Mouse (Mus musculus): Measurements from ENCODE around the gene Vps4b.

- TF ChIP-seq CTCF (IDR thresholded peaks at IDR 0.05; ENCODE audit: low read depth): no peak
- no peak for TF ChIP-seq EP300 (IDR thresholded peaks at IDR 0.05; ENCODE audit: low read depth)
Measured at GRCm38 (mm10) chr1:106715111-106716083, 81.1 kb downstream of the Vps4b start.

All from heart, postnatal 0 days (tissue).